Mouse (Mus musculus) heart, embryonic 13.5 days (tissue): Measurements from ENCODE around the gene Lims1. TPM values are rescaled to one million over a fixed set of nuclear protein-coding genes. Genes with fewer than 3 reads are reported as not detected.

ENCODE experiments used
- ATAC-seq: fragments of 200-750 bp; cut with Nextera tagmentation; 2 replicates; pipeline ENCODE4 v1.8.0; 2017; ENCODE audit warnings: moderate TSS enrichment; ENCODE audit not compliant: insufficient number of reproducible peaks, low FRiP score, low TSS enrichment; ENCODE audit errors: extremely low read depth
- H3K27ac ChIP-seq: fragments of 300-500 bp; sonication (generic); replicated peaks from 2 replicates; pipeline ENCODE4 v1.5.1; 2015; ENCODE audit warnings: moderate library complexity, mild to moderate bottlenecking, inconsistent platforms
- H3K27me3 ChIP-seq: fragments of 300-500 bp; sonication (generic); replicated peaks from 2 replicates; pipeline ENCODE4 v1.6.1; 2015; ENCODE audit warnings: mild to moderate bottlenecking, inconsistent platforms
- H3K36me3 ChIP-seq: fragments of 300-500 bp; sonication (generic); 2 replicates; pipeline ENCODE4 v1.6.1; 2015; ENCODE audit warnings: mild to moderate bottlenecking, inconsistent platforms
- H3K4me1 ChIP-seq: fragments of 300-500 bp; sonication (generic); 2 replicates; pipeline ENCODE4 v1.6.1; 2015; ENCODE audit warnings: inconsistent platforms
- H3K4me2 ChIP-seq: fragments of 300-500 bp; sonication (generic); 2 replicates; pipeline ENCODE4 v1.6.1; 2015; ENCODE audit warnings: inconsistent platforms, mild to moderate bottlenecking, moderate library complexity
- H3K4me3 ChIP-seq: fragments of 300-500 bp; sonication (generic); 2 replicates; pipeline ENCODE4 v1.5.1; 2015; ENCODE audit warnings: moderate library complexity, mild to moderate bottlenecking, inconsistent platforms
- H3K9ac ChIP-seq: fragments of 300-500 bp; sonication (generic); 2 replicates; pipeline ENCODE4 v1.6.1; 2015; ENCODE audit warnings: inconsistent platforms, mild to moderate bottlenecking, moderate library complexity
- H3K9me3 ChIP-seq: fragments of 300-500 bp; sonication (generic); 2 replicates; pipeline ENCODE4 v1.6.1; 2016; ENCODE audit warnings: inconsistent platforms
- WGBS: fragments of 180-500 bp; shearing (Covaris S2); methylation state at CpG from one replicate; pipeline ENCODE4 v1.1.7; 2015; ENCODE audit warnings: mixed read lengths; 5-methylcytosine and 5-hydroxymethylcytosine counted together
- polyA plus RNA-seq: library from polyadenylated mRNA; unstranded; fragments of >200 nt; fragmentation: Nextera tagmentation; extraction: Ambion mirVana; gene quantifications from 2 replicates; pipeline ENCODE4 v1.2.1, GENCODE M21; 2015

Lims1 gene
- 160 and 177 TPM in 2 replicates for polyA plus RNA-seq

DNA sequence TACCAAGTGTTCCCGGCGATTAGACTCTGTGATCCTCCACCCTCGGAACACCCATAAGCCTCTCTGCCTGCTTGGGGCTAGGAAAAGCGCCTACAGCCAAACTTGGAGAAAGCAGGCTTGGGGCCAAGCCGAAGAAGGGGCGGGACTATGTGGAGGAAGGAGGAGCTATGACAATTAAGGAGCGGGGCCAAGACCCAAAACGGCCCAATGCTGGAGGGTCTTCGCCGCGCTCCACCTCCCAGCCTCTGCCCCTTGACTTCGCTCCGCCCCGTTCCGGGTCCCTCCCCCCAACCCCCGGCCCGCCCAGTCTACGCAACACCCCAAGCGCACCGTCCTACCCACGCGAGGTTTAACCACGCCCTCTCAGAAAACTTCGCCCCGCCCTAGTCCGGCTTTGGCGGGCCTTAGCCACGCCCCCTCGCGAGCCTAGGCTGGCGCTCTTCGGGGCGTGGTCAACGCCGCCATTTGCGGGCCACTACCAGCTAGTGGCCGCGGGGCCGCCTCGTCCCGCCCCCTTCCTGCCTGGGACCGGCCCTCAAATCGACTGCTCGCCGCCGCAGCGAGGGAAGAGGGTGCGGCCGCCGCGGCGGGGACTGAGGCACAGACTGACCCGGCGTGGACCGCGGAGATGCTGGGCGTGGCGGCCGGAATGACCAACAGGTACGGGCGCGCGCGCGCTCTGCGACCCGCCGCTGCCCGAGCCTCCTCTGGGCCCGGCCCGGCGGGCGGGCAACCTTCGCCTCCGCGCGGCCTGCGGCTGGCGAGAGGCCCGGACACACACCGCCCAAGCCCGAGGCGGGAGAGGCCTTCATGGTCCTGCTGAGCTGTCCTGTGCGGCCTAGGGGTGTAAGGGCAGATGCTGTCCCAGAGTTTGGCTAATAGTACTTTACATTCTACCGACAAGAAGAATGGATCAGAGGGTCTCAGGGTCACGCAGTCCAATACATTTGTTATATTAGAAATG lies at the start of gene Lims1:
Lims1 (plus strand) TSS at position 439 of the 964 bp plus-strand sequence.
- H3K27ac ChIP-seq, result peak within 1 kb of the TSS; percentile 91
- peaks cover 33% of the 10 kb centered on the region for H3K4me1 ChIP-seq
- H3K4me3 ChIP-seq, result peak within 1 kb of the TSS; percentile 91
- H3K9ac ChIP-seq, result peak within 1 kb of the TSS; percentile 96
- no peaks in the 10 kb centered on the region for H3K9me3 ChIP-seq
- no peaks in the 10 kb centered on the region for H3K36me3 ChIP-seq
- peak; percentile 98 for ATAC-seq
- no peaks in the 10 kb centered on the region for H3K27me3 ChIP-seq
- WGBS, result under 1% methylated on average over 82 of the region's 86 CpGs
- peak within 1 kb of the TSS; percentile 75 for H3K4me2 ChIP-seq

DNA sequence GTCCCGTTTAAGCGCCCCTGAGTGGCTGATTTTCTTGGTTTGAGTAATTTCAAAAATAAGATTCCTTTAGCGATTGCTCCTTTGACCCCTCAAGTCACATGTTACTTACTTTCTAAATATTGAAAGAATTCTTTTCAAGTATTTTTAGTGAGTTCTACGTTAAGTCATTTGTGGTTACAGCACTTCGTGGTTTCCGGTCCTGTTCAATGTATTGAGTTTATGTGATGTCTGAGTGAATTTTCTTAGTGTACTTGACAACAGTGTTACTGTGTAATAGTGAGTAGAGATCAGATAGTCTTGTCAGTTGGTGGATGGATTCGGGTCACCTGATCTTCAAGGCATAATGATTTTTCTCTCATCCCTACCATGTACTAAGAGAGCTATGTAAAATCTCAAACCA lies 41.0 kb upstream of the Lims1 start:
- Histone ChIP-seq H3K9ac (no peak overlapping the region), H3K9me3 (no peaks in the 10 kb centered on the region), H3K4me1 (no peaks in the 10 kb centered on the region), H3K27ac (no peak overlapping the region), H3K4me3 (no peak overlapping the region), H3K36me3 (peaks cover 87% of the 10 kb centered on the region), H3K27me3 (no peaks in the 10 kb centered on the region), H3K4me2 (no peak overlapping the region)
- WGBS, result 89% methylated on average over 7 of the region's 7 CpGs
- ATAC-seq, result no peak

DNA sequence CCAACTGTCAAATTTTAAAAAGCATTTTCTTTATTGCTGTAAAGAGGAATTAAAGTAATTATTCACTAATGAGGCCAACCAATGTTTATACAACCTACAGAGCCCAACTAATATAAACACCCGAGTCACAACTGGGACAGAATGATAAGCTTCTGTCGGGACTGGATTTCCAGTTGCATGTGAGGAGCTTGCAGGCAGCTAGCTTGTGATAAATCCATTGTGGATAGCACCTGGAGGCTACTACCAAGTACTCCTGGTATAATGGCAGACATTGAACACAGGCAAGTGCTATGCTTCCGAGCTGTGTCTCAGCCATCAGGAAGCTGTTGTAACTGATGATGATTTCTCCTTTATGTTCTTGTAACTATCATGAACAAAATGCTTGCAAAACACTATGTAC lies 32.5 kb upstream of the Lims1 start:
- Histone ChIP-seq H3K9me3 (no peaks in the 10 kb centered on the region), H3K4me3 (no peak overlapping the region), H3K36me3 (peaks cover 91% of the 10 kb centered on the region), H3K4me1 (no peaks in the 10 kb centered on the region), H3K9ac (no peak overlapping the region), H3K27ac (no peak overlapping the region), H3K27me3 (no peaks in the 10 kb centered on the region), H3K4me2 (no peak overlapping the region)
- 51% methylated on average over 3 of the region's 3 CpGs for WGBS
- no peak for ATAC-seq

DNA sequence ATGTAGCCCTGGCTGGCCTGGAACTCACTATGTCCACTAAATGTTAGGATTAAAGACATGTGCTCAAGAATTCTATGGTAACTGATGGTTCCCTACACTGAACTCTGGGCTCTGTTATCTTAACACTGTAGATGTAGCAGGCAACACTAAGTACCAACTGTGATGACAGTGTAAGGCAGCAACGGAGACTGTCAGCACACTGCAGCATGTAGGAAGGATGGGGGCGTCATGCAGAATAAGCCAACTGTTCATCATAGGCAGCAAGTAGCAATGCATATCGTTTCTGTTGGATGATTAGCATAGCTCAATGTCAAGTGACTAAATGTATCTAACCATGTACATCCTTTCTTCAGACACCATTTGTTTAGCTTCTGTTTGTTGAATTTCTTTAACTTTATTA lies 29.0 kb upstream of the Lims1 start:
- Histone ChIP-seq H3K9me3 (no peaks in the 10 kb centered on the region), H3K27ac (no peak overlapping the region), H3K36me3 (peaks cover 92% of the 10 kb centered on the region), H3K27me3 (no peaks in the 10 kb centered on the region), H3K9ac (no peak overlapping the region), H3K4me3 (no peak overlapping the region), H3K4me1 (no peaks in the 10 kb centered on the region), H3K4me2 (no peak overlapping the region)
- WGBS, result 90% methylated on average over 3 of the region's 3 CpGs
- no peak for ATAC-seq

DNA sequence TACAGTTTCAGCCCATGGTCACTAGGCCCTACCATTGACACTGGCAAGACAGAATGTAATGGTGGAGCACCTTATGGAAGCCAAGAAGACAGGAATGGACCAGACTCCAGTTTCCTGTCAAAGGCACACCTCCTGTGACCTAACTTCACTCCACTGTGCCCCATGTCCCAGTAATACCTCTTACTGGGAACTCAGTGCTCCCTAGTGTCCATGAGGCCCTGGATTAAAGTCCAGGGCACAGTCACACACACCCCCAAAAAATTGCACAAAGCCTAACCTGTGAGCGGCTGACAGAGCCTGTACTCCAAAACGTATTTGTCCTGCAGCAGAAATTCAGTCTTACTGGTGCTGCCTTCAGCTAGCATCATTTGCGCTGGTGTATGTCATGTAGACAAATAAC lies 27.7 kb upstream of the Lims1 start:
- Histone ChIP-seq H3K27ac (no peak overlapping the region), H3K4me1 (no peaks in the 10 kb centered on the region), H3K27me3 (no peaks in the 10 kb centered on the region), H3K4me3 (no peak overlapping the region), H3K4me2 (no peak overlapping the region), H3K36me3 (peaks cover 96% of the 10 kb centered on the region), H3K9ac (no peak overlapping the region), H3K9me3 (no peaks in the 10 kb centered on the region)
- ATAC-seq, result no peak
- WGBS, result 88% methylated on average over 3 of the region's 3 CpGs

DNA sequence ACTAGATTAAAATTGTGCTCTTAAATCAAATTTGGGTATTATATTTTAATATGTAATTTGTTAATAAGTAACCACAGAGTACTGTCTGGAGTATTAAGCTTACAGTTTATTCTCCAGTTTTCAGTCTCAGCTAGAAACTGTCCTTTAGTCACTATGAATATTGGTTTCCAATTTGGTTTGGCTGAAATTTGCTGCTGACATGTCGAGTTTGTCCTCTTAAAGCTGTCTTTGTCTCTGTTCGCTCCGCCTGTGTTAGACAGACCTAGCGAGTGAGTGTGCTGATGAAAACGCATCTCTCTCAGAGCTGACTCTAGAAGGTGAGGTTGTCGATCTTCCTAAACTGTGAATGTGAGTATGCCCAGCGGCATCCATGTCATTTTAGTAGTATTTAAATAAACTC lies 18.3 kb upstream of the Lims1 start:
- Histone ChIP-seq H3K4me2 (no peak overlapping the region), H3K27me3 (no peaks in the 10 kb centered on the region), H3K27ac (no peak overlapping the region), H3K4me1 (no peaks in the 10 kb centered on the region), H3K9me3 (no peaks in the 10 kb centered on the region), H3K4me3 (no peak overlapping the region), H3K36me3 (peaks cover 81% of the 10 kb centered on the region), H3K9ac (no peak overlapping the region)
- 79% methylated on average over 7 of the region's 7 CpGs for WGBS
- no peak for ATAC-seq

DNA sequence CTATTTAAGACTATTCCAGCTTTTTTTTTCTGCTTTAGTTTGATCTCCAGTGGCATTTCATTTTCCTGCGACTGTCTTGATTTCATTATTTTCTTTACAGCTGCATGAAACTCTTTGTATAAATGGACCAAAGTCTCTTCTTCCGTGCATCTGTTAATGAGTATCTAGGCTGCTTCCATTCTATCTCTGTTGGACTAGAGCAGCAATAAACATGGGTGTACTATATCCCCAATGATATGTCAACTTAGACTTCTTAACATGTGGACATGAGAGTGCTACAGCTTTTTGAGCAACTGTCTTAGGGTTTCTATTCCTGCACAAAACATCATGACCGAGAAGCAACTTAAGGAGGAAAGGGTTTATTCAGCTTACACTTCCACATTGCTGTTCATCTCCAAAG lies 16.4 kb upstream of the Lims1 start:
- Histone ChIP-seq H3K4me2 (no peak overlapping the region), H3K4me1 (no peaks in the 10 kb centered on the region), H3K27me3 (no peaks in the 10 kb centered on the region), H3K36me3 (peaks cover 78% of the 10 kb centered on the region), H3K4me3 (no peak overlapping the region), H3K9me3 (no peaks in the 10 kb centered on the region), H3K27ac (no peak overlapping the region), H3K9ac (no peak overlapping the region)
- no peak for ATAC-seq
- WGBS, result 86% methylated on average over 3 of the region's 3 CpGs

DNA sequence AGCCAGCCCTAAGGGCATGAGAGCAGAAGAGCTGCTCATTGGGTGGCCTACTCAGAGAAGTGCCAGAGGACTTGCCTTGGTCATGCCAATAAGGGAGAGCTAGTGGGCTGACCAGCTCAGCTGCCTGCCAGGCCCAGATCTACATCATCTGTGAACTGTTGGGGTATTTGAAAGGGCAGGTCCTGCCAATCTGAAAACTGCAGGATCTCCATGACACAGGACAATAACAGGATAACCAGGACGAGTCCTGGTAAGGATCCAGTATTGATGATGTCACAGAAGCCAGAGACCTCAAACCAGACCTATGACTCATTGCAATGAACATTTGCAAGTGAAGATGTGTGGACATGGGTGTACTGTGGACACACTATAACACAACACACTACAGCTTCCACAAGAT lies 12.5 kb upstream of the Lims1 start:
- H3K27me3 ChIP-seq, result no peaks in the 10 kb centered on the region
- no peak overlapping the region for H3K4me2 ChIP-seq
- H3K36me3 ChIP-seq, result peaks cover 74% of the 10 kb centered on the region
- H3K4me1 ChIP-seq, result no peaks in the 10 kb centered on the region
- no peak overlapping the region for H3K9ac ChIP-seq
- peaks cover 9% of the 10 kb centered on the region for H3K9me3 ChIP-seq
- H3K27ac ChIP-seq, result no peak overlapping the region
- 52% methylated on average over 1 of the region's 1 CpGs for WGBS
- no peak overlapping the region for H3K4me3 ChIP-seq
- ATAC-seq, result no peak

DNA sequence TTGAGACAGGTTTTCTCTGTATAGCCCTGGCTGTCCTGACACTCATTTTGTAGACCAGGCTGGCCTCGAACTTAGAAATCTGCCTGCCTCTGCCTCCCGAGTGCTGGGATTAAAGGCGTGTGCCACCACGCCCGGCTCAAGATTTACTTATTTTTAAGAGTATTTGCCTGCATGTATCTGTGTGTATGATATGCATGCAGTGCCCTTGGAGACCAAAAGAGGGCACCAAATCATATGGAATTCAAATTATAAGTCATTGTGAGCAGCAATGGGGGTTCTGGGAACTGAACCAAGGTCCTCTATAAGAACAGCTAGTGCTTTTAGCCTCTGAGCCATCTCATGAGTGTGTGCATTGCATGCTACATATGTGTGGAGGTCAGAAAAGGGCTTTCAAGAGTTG lies 10.4 kb upstream of the Lims1 start:
- ATAC-seq, result no peak
- no peak overlapping the region for H3K27ac ChIP-seq

DNA sequence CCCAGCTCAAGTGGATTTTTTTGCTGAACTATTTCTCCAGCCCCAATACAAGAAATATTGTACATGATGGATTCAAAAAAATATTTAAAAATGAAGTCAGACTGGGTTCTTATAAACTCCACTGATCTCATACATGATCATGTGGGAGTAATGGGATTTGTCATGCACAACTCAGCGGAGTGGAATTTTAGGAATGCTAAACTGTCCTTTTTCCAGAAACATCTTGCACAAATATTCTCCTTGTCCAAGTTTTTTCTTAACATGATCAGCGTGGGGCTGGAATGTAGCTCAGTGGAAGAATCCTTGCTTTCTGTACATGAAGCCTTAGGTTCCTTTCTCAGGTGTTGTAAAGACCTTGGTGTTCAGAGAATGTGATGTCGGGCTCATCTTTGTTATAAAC lies 2.4 kb upstream of the Lims1 start:
- H3K4me2 ChIP-seq, result no peak overlapping the region
- no peaks in the 10 kb centered on the region for H3K9me3 ChIP-seq
- H3K4me1 ChIP-seq, result peaks cover 18% of the 10 kb centered on the region
- H3K4me3 ChIP-seq, result no peak overlapping the region
- no peak for ATAC-seq
- no peak overlapping the region for H3K27ac ChIP-seq
- H3K36me3 ChIP-seq, result no peaks in the 10 kb centered on the region
- no peak overlapping the region for H3K9ac ChIP-seq
- no peaks in the 10 kb centered on the region for H3K27me3 ChIP-seq
- 85% methylated on average over 3 of the region's 3 CpGs for WGBS

More for the DNA sequence above, 10.4 kb upstream of the Lims1 start:
- H3K27me3 ChIP-seq, result no peaks in the 10 kb centered on the region
- peaks cover 55% of the 10 kb centered on the region for H3K36me3 ChIP-seq
- H3K4me2 ChIP-seq, result no peak overlapping the region
- 90% methylated on average over 5 of the region's 5 CpGs for WGBS
- H3K4me1 ChIP-seq, result no peaks in the 10 kb centered on the region
- H3K9me3 ChIP-seq, result peaks cover 9% of the 10 kb centered on the region
- H3K9ac ChIP-seq, result no peak overlapping the region
- H3K4me3 ChIP-seq, result no peak overlapping the region

DNA sequence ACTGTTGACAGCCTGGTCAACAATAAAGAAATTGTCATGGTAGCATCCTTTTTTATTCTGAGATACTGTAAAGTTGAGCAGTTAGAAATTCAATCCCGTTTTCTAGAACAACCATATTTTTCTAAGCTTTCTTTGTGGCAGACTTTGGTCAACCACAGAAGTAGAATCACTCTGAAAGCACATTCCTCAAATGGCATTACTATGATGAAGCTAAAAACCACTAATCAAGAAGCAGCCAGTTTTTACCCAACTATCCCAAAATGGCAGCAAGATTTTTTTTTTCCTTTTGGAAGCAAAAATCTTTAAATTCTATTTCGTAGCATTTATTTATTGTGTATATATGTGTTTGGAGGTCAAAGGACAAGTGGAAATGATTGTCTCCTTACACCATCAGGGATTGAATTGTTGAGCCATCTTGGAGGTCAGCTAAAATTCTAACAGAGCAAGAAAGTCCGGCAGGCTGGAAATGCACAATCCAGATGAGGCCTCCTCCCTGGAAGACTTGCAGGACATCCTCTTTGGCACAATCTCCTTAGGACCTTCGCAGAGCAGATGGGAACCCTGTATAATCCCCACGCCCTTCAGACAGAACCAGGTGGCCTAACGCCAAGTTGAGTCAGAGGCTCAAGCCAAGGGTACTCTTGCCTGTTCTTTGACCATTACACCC lies 772 bp upstream of the Lims1 start:
- Histone ChIP-seq H3K27me3 (no peaks in the 10 kb centered on the region), H3K9me3 (no peaks in the 10 kb centered on the region), H3K4me2 (peak overlapping the region; percentile 75), H3K27ac (peak overlapping the region; percentile 91), H3K36me3 (no peaks in the 10 kb centered on the region), H3K4me1 (peaks cover 33% of the 10 kb centered on the region), H3K9ac (peak overlapping the region; percentile 74), H3K4me3 (peak overlapping the region; percentile 91)
- ATAC-seq, result no peak
- WGBS, result 28% methylated on average over 6 of the region's 6 CpGs
